9 mouse cellular contexts compared by ENCODE assay signal in genomic region chr6:92784782-92785181, GRCm38 (mm10). TPM values are rescaled to one million over a fixed set of nuclear protein-coding genes. Genes with fewer than 3 reads are reported as not detected.
A peak's percentile ranks its signal among the peaks of the same experiment; 100 is the strongest.
DNase-seq lines count a peak whose midpoint lies in the region; ATAC-seq lines count a peak whose summit lies in the region.
"Had no signal": no experiment of that assay in that cellular context is flagged by ENCODE, and none has a peak within 500 bp of the region (broad histone marks: within the 10 kb centered on the region; RNA-seq: fewer than 3 reads in every experiment).

No protein-coding gene starts in this region.

- no peaks in the 10 kb centered on the region for H3K36me3 ChIP-seq in liver, embryonic 11.5 days (ENCODE audit: control insufficient read depth, insufficient read depth, low read length)
- peaks cover 2% of the 10 kb centered on the region; the same call in 1 of the 2 replicates for H3K36me3 ChIP-seq in embryonic facial prominence, embryonic 10.5 days (replicated peaks)
- no peaks in the 10 kb centered on the region for H3K36me3 ChIP-seq in limb, embryonic 10.5 days
- H3K36me3 ChIP-seq: midbrain, embryonic 12.5 days had no signal

- peak; percentile 27 for DNase-seq in liver
- no peak for DNase-seq in liver, embryonic 11.5 days (ENCODE audit: low spot score)
- peak; percentile 38 for DNase-seq in adrenal gland, postnatal 25 days
- DNase-seq in embryonic facial prominence, embryonic 10.5 days (ENCODE audit: low spot score) = peak; percentile 55
- DNase-seq in heart, postnatal 4 days = peak; percentile 76
- DNase-seq in limb, embryonic 10.5 days (ENCODE audit: low spot score) = peak; percentile 71
- peak; percentile 46 for DNase-seq in ovary, postnatal 36 days (ENCODE audit: low spot score)
- no peak for DNase-seq in T-cell, adult 2 months (ENCODE audit: low spot score)

- no peak overlapping the region for H3K4me3 ChIP-seq in liver, embryonic 11.5 days (ENCODE audit: low read depth, low read length)
- no peak overlapping the region for H3K4me3 ChIP-seq in embryonic facial prominence, embryonic 10.5 days
- H3K4me3 ChIP-seq in limb, embryonic 10.5 days = no peak overlapping the region
- H3K4me3 ChIP-seq: midbrain, embryonic 12.5 days had no signal

- H3K9me3 ChIP-seq in liver, embryonic 11.5 days (ENCODE audit: control insufficient read depth, low read length) = no peaks in the 10 kb centered on the region
- H3K9me3 ChIP-seq in embryonic facial prominence, embryonic 10.5 days = no peaks in the 10 kb centered on the region
- no peaks in the 10 kb centered on the region for H3K9me3 ChIP-seq in limb, embryonic 10.5 days (replicated peaks)
- H3K9me3 ChIP-seq: midbrain, embryonic 12.5 days had no signal

- H3K9ac ChIP-seq in liver, embryonic 11.5 days (ENCODE audit: low read depth, low read length) = no peak overlapping the region
- H3K9ac ChIP-seq: midbrain, embryonic 12.5 days had no signal

- WGBS in liver, embryonic 11.5 days = 21% methylated on average over 7 of the region's 7 CpGs
- WGBS in embryonic facial prominence, embryonic 10.5 days = 12% methylated on average over 7 of the region's 7 CpGs
- WGBS in limb, embryonic 10.5 days = 15% methylated on average over 7 of the region's 7 CpGs

- no peak overlapping the region for H3K27ac ChIP-seq in liver, embryonic 11.5 days (ENCODE audit: low read depth, low read length)
- H3K27ac ChIP-seq in embryonic facial prominence, embryonic 10.5 days (replicated peaks) = no peak overlapping the region
- H3K27ac ChIP-seq in limb, embryonic 10.5 days = no peak overlapping the region
- H3K27ac ChIP-seq: midbrain, embryonic 12.5 days had no signal

- H3K4me1 ChIP-seq in liver, embryonic 11.5 days (replicated peaks; ENCODE audit: control insufficient read depth, insufficient read depth, low read length) = no peaks in the 10 kb centered on the region; the same call in 1 of the 2 replicates
- peaks cover 20% of the 10 kb centered on the region for H3K4me1 ChIP-seq in embryonic facial prominence, embryonic 10.5 days
- peaks cover 11% of the 10 kb centered on the region for H3K4me1 ChIP-seq in limb, embryonic 10.5 days

- no peak overlapping the region for H3K4me2 ChIP-seq in liver, embryonic 11.5 days
- H3K4me2 ChIP-seq: midbrain, embryonic 12.5 days had no signal

- ATAC-seq in liver, embryonic 11.5 days (replicated peaks; ENCODE audit: low FRiP score) = no peak

- H3K27me3 ChIP-seq in liver, embryonic 11.5 days (replicated peaks; ENCODE audit: control insufficient read depth, insufficient read depth, low read length) = peaks cover 14% of the 10 kb centered on the region
- peaks cover 18% of the 10 kb centered on the region for H3K27me3 ChIP-seq in embryonic facial prominence, embryonic 10.5 days (replicated peaks; ENCODE audit: low read depth, poor library complexity, severe bottlenecking)
- peaks cover 17% of the 10 kb centered on the region for H3K27me3 ChIP-seq in limb, embryonic 10.5 days (ENCODE audit: low read depth, poor library complexity, severe bottlenecking)

RNA-seq across cellular contexts. Expression of gene A730049H05Rik, which starts 31.5 kb away (rescaled TPM):
- 0.34 and 0.73 TPM in 2 replicates for polyA plus RNA-seq in liver, embryonic 11.5 days (2014; fragmentation: Nextera tagmentation; extraction: Ambion mirVana)
- total RNA-seq in adrenal gland, postnatal 25 days (2021) = 3.0 and 4.6 TPM in 2 replicates
- 1.5 TPM in 2 replicates for polyA plus RNA-seq in embryonic facial prominence, embryonic 10.5 days (2016; fragmentation: Nextera tagmentation; extraction: Ambion mirVana)
- total RNA-seq in heart, postnatal 4 days (2021) = under 1 TPM; 0.33 to 0.43 TPM
- polyA plus RNA-seq in limb, embryonic 10.5 days (2016; fragmentation: Nextera tagmentation; extraction: Ambion mirVana) = 0.30 and 0.39 TPM in 2 replicates

Comparison
In these comparisons a context has a peak if more than half of its experiments do, and no peak if none do; other contexts are left out.
1. DNase-seq: peak in liver (single experiment), adrenal gland, postnatal 25 days (single experiment), embryonic facial prominence, embryonic 10.5 days (single experiment), heart, postnatal 4 days (single experiment), limb, embryonic 10.5 days (single experiment) and ovary, postnatal 36 days (single experiment); none in liver, embryonic 11.5 days (single experiment) and T-cell, adult 2 months (single experiment).